Mouse (Mus musculus) hindbrain, embryonic 12.5 days (tissue): ENCODE measurements at regions not wholly inside any gene's neighbourhood (a gene's known extent, or its start where the extent isn't known, plus 50 kb on each side); places are given as distances from the start of the nearest gene placed in this dataset.
"Not testable (repeated sequence)": the region's sequence is repeated elsewhere in the genome, so short reads cannot be mapped to it uniquely, and the experiment has no call there.

ENCODE experiments used
- ATAC-seq: fragments of 200-750 bp; cut with Nextera tagmentation; 2 replicates; pipeline ENCODE4 v1.8.0; 2017; ENCODE audit warnings: moderate TSS enrichment; ENCODE audit not compliant: low FRiP score
- H3K27ac ChIP-seq: fragments of 300-500 bp; sonication (generic); 2 replicates; pipeline ENCODE4 v1.5.1; 2016; ENCODE audit warnings: mild to moderate bottlenecking
- H3K27me3 ChIP-seq: fragments of 300-500 bp; sonication (generic); 2 replicates; pipeline ENCODE4 v1.6.1; 2016; ENCODE audit warnings: mild to moderate bottlenecking
- H3K36me3 ChIP-seq: fragments of 300-500 bp; sonication (generic); 2 replicates; pipeline ENCODE4 v1.6.1; 2016; ENCODE audit warnings: mild to moderate bottlenecking
- H3K4me1 ChIP-seq: fragments of 300-500 bp; sonication (generic); 2 replicates; pipeline ENCODE4 v1.6.1; 2016
- H3K4me2 ChIP-seq: fragments of 300-500 bp; sonication (generic); replicated peaks from 2 replicates; pipeline ENCODE4 v1.6.1; 2016; ENCODE audit warnings: mild to moderate bottlenecking
- H3K4me3 ChIP-seq: fragments of 300-500 bp; sonication (generic); 2 replicates; pipeline ENCODE4 v1.5.1; 2016; ENCODE audit warnings: mild to moderate bottlenecking
- H3K9ac ChIP-seq: fragments of 300-500 bp; sonication (generic); 2 replicates; pipeline ENCODE4 v1.6.1; 2016; ENCODE audit warnings: mild to moderate bottlenecking, moderate library complexity
- H3K9me3 ChIP-seq: fragments of 300-500 bp; sonication (generic); replicated peaks from 2 replicates; pipeline ENCODE4 v1.6.1; 2016; ENCODE audit warnings: mild to moderate bottlenecking
- WGBS: fragments of 180-500 bp; shearing (Covaris S2); methylation state at CpG from one replicate; pipeline ENCODE4 v1.1.7; 2016; 5-methylcytosine and 5-hydroxymethylcytosine counted together

DNA sequence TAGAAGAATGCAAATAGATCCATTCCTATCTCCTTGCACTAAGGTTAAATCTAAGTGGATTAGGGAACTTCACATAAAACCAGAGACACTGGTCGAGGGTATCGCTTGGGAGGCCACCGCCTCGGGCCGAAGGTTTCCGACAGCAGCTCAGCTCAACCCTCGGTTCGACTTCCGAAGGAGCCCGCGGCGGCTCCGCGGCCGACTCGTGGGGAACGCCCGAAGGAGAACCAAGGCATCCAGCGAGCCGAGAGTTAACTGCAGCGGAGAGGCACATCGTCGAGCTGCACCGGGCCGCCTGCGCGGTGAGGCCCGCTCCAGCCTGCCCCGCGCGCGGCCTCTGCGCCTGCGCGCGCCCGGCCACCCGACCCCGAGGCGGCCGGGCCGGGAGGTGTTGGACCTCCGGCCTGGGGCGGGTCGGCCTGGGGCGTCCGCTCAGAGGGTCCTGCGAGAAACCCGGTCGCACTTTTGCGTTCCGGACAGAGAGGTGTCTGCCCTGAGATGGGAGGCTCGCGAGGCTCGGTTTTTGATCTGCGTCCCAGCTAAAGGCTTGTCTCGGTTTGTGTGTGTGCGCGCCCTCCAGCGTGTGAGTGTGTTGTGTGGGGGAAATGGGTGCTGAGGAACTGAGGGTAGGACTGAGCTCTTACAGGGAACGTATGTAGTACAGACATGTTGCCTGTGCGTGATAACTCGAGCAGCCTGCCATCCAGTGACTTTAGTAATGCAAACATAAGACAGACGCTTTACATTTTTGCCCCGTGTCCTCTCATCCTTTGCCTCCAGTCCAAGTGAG, 50.9 kb upstream of the Vmn2r9 start:
- WGBS: 3% methylated on average over 32 of the region's 65 CpGs
- not testable (repeated sequence) for H3K27me3 ChIP-seq, H3K36me3 ChIP-seq, H3K9ac ChIP-seq, H3K27ac ChIP-seq, H3K9me3 ChIP-seq, H3K4me1 ChIP-seq
- peak; percentile 99 for ATAC-seq
- peak overlapping the region; percentile 25 for H3K4me3 ChIP-seq
- H3K4me2 ChIP-seq: peak overlapping the region; percentile 43
